ENCODE assay signal across 8 mouse cellular contexts in the genomic region with DNA sequence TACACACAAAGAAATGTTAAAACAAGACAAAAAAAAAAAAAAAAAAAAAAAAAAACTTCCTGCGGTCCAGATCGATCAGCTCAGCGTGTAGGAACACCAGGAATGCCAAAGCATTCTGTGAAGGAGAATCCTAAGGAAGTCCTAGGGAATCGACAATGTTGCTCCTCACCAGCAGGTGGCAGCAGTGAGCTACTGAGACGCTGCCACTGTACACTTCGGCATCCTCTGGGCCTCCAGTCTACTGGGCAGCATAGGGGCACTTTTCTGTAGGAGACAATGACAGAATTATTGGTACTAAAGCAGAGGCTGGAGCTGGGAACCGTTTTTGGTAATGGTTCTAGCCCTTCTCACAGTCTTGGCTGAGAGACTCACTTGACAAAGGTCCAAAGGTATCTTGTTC. TPM values are rescaled to one million over a fixed set of nuclear protein-coding genes. Genes with fewer than 3 reads are reported as not detected.
DNase-seq lines count a peak whose midpoint lies in the region; ATAC-seq lines count a peak whose summit lies in the region.

No protein-coding gene starts in this region.

- no peak overlapping the region for H3K4me3 ChIP-seq in hindbrain, embryonic 14.5 days (replicated peaks; ENCODE audit: low read length)

- no peaks in the 10 kb centered on the region for H3K27me3 ChIP-seq in hindbrain, embryonic 14.5 days (ENCODE audit: control insufficient read depth, insufficient read depth, low read length)

- 1% methylated on average over 7 of the region's 7 CpGs for WGBS in hindbrain, embryonic 14.5 days

- no peak overlapping the region for H3K27ac ChIP-seq in hindbrain, embryonic 14.5 days

- H3K36me3 ChIP-seq in hindbrain, embryonic 14.5 days (replicated peaks; ENCODE audit: control insufficient read depth, insufficient read depth): no peaks in the 10 kb centered on the region

- H3K4me2 ChIP-seq in hindbrain, embryonic 14.5 days (replicated peaks): no peak overlapping the region

- ATAC-seq in hindbrain, embryonic 14.5 days (ENCODE audit: low FRiP score): peak; percentile 62; the same call in 1 of the 2 replicates

- H3K9ac ChIP-seq in hindbrain, embryonic 14.5 days: no peak overlapping the region

- peaks cover 12% of the 10 kb centered on the region; the same call in 1 of the 2 replicates for H3K4me1 ChIP-seq in hindbrain, embryonic 14.5 days (replicated peaks; ENCODE audit: control insufficient read depth, insufficient read depth, low read length)

- peak; percentile 68 for DNase-seq in T-cell, adult 2 months (ENCODE audit: low spot score)
- peak; percentile 88 for DNase-seq in cerebellum, postnatal 36 days
- DNase-seq in gastrocnemius, adult 18-20 months (ENCODE audit: low spot score): peak; percentile 86
- peak; percentile 95 for DNase-seq in hindbrain, embryonic 14.5 days (ENCODE audit: low spot score)
- peak; percentile 63 to 91 for DNase-seq in layer of hippocampus, postnatal 25 days (ENCODE audit: extremely low spot score in 1 of 2, low spot score in 1 of 2)
- peak; percentile 90 for DNase-seq in lung, postnatal 14 days
- DNase-seq in retina, embryonic 14.5 days (ENCODE audit: low spot score): peak; percentile 96
- DNase-seq in thymus, postnatal 36 days: peak; percentile 67 to 68

- no peaks in the 10 kb centered on the region for H3K9me3 ChIP-seq in hindbrain, embryonic 14.5 days (ENCODE audit: control insufficient read depth, low read length)

RNA-seq across cellular contexts. Expression of gene Sp7, which starts 14.6 kb away (rescaled TPM):
- total RNA-seq in gastrocnemius, adult 18-20 months (2021): not detected
- 0.64 and 0.82 TPM in 2 replicates for polyA plus RNA-seq in hindbrain, embryonic 14.5 days (2014; fragmentation: Nextera tagmentation; extraction: Ambion mirVana)
- under 1 TPM; 0.86 to 0.99 TPM for total RNA-seq in layer of hippocampus, postnatal 25 days (2021)

RNA-seq across cellular contexts. Expression of gene Sp1, which starts 24.4 kb away (rescaled TPM):
- 10 to 100 TPM; 16.1 to 19.3 TPM for total RNA-seq in gastrocnemius, adult 18-20 months (2021)
- 5.3 and 6.2 TPM in 2 replicates for polyA plus RNA-seq in hindbrain, embryonic 14.5 days (2014; fragmentation: Nextera tagmentation; extraction: Ambion mirVana)
- total RNA-seq in layer of hippocampus, postnatal 25 days (2021): 10 to 100 TPM; 22.5 to 24.2 TPM

RNA-seq across cellular contexts. Expression of gene Aaas, which starts 31.0 kb away (rescaled TPM):
- total RNA-seq in gastrocnemius, adult 18-20 months (2021): 10 to 100 TPM in 1 of 2 experiments, 1 to 10 TPM in 1; 6.6 to 11.4 TPM
- 30.7 and 33.8 TPM in 2 replicates for polyA plus RNA-seq in hindbrain, embryonic 14.5 days (2014; fragmentation: Nextera tagmentation; extraction: Ambion mirVana)
- 10 to 100 TPM; 19.6 to 23.1 TPM for total RNA-seq in layer of hippocampus, postnatal 25 days (2021)

RNA-seq across cellular contexts. Expression of gene Myg1, which starts 50.1 kb away (rescaled TPM):
- total RNA-seq in gastrocnemius, adult 18-20 months (2021): 10 to 100 TPM; 12.9 to 20.2 TPM
- 77.4 and 78.4 TPM in 2 replicates for polyA plus RNA-seq in hindbrain, embryonic 14.5 days (2014; fragmentation: Nextera tagmentation; extraction: Ambion mirVana)
- 10 to 100 TPM; 63.0 to 66.1 TPM for total RNA-seq in layer of hippocampus, postnatal 25 days (2021)

RNA-seq across cellular contexts. Expression of gene Pfdn5, which starts 55.7 kb away (rescaled TPM):
- total RNA-seq in gastrocnemius, adult 18-20 months (2021): 100 to 1,000 TPM; 264 to 302 TPM
- polyA plus RNA-seq in hindbrain, embryonic 14.5 days (2014; fragmentation: Nextera tagmentation; extraction: Ambion mirVana): 518 and 626 TPM in 2 replicates
- total RNA-seq in layer of hippocampus, postnatal 25 days (2021): 100 to 1,000 TPM; 386 to 396 TPM
